Mouse (Mus musculus): Measurements from ENCODE around the gene Cd300lf. TPM values are rescaled to one million over a fixed set of nuclear protein-coding genes. Genes with fewer than 3 reads are reported as not detected.

Gene Cd300lf
- polyA plus RNA-seq, 1 experiment: 1.2 TPM

DNA sequence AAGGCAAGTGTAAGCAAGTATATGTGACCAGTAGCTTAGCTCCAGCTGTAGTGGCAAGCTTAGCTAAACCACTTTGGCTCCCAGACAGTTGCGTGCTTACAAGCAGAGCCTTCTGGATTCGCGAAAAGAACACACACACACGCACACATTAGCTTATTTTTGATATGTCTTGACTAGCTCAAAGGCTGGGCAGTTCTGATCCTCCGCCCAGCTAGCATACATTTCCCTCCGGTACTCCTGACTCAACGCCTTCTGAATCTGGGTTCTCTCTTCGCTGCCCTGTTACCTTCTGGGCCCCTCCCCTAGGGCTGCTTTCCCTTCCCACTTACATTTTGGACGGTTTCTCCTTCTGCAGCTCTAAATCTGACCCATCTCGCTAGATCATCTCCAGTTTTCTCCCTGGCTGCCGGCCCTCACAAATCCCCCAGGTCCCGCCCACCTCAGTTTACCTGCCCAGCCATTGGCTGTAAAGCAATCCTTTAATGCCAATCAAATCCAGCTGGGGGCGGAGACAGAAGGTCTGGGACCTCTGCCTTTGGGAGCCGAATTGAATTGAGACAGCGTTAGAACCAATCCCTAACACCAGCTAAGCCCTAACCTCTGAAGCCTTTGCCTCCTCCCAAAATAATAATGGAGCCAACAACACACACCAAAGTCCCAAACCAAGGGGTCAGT lies 18.1 kb upstream of the Cd300lf start:
- peak; percentile 65 for DNase-seq
- TF ChIP-seq CTCF (conservative IDR thresholded peaks at IDR 0.05; ENCODE audit: insufficient read depth, insufficient read length, low read depth, low read length) (no peak), POLR2A (IDR thresholded peaks at IDR 0.05; ENCODE audit: low read depth, low read length) (no peak)
- H3K4me1 ChIP-seq (ENCODE audit: control insufficient read depth, insufficient read depth, low read length): no peaks in the 10 kb centered on the region
- no peaks in the 10 kb centered on the region for H3K27me3 ChIP-seq (replicated peaks; ENCODE audit: control insufficient read depth, insufficient read depth, low read length)
- WGBS: 11% methylated on average over 15 of the region's 15 CpGs
- peak overlapping the region; percentile 22; the same call in 1 of the 2 replicates for H3K4me3 ChIP-seq (ENCODE audit: insufficient read depth, low read depth, low read length)
- no peak overlapping the region for H3K27ac ChIP-seq (ENCODE audit: insufficient read depth, low read depth, low read length)
- H3K36me3 ChIP-seq (ENCODE audit: control insufficient read depth, insufficient read depth, low read length): no peaks in the 10 kb centered on the region

- no peaks in the 10 kb centered on the region for H3K4me1 ChIP-seq (ENCODE audit: control insufficient read depth, insufficient read depth, low read length)
- DNase-seq: no peak
- no peak for TF ChIP-seq POLR2A (IDR thresholded peaks at IDR 0.05; ENCODE audit: low read depth, low read length)
- no peak for TF ChIP-seq CTCF (conservative IDR thresholded peaks at IDR 0.05; ENCODE audit: insufficient read depth, insufficient read length, low read depth, low read length)
- 55% methylated on average over 6 of the region's 6 CpGs for WGBS
- no peaks in the 10 kb centered on the region for H3K27me3 ChIP-seq (replicated peaks; ENCODE audit: control insufficient read depth, insufficient read depth, low read length)
- no peaks in the 10 kb centered on the region for H3K36me3 ChIP-seq (ENCODE audit: control insufficient read depth, insufficient read depth, low read length)
- H3K4me3 ChIP-seq (ENCODE audit: insufficient read depth, low read depth, low read length): no peak overlapping the region
- no peak overlapping the region for H3K27ac ChIP-seq (ENCODE audit: insufficient read depth, low read depth, low read length)
These were observed 17.0 kb upstream of the Cd300lf start for GRCm38 (mm10) chr11:115150741-115151254.

- TF ChIP-seq POLR2A (IDR thresholded peaks at IDR 0.05; ENCODE audit: low read depth, low read length) (no peak), CTCF (conservative IDR thresholded peaks at IDR 0.05; ENCODE audit: insufficient read depth, insufficient read length, low read depth, low read length) (no peak)
- DNase-seq: no peak
- H3K4me3 ChIP-seq (ENCODE audit: insufficient read depth, low read depth, low read length): no peak overlapping the region
- H3K27ac ChIP-seq (ENCODE audit: insufficient read depth, low read depth, low read length): no peak overlapping the region
- H3K27me3 ChIP-seq (replicated peaks; ENCODE audit: control insufficient read depth, insufficient read depth, low read length): no peaks in the 10 kb centered on the region
- H3K36me3 ChIP-seq (ENCODE audit: control insufficient read depth, insufficient read depth, low read length): no peaks in the 10 kb centered on the region
- no peaks in the 10 kb centered on the region for H3K4me1 ChIP-seq (ENCODE audit: control insufficient read depth, insufficient read depth, low read length)
- WGBS: 75% methylated on average over 4 of the region's 4 CpGs
These were observed 14.0 kb upstream of the Cd300lf start for GRCm38 (mm10) chr11:115147813-115148212.

DNA sequence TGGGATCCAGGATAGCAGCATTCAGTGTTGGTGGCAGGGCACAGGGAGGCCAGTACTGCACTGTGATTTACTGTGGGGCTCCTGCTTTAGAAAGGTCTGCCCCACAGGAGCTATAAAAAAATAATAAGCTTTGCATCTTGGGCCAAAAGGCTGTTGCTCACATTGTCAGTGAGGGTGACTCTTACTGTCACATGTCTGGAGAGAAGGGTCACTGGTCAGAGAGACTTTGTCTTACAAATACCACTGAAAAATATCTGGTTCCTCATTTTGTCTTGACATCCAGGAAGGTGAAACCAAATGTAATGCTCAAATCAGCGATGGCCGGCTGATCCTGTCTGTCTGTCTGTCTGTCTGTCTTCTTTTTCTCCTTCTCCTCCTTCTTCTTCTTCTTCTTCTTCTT lies 8.2 kb upstream of the Cd300lf start:
- WGBS: 64% methylated on average over 2 of the region's 2 CpGs
- TF ChIP-seq CTCF (conservative IDR thresholded peaks at IDR 0.05; ENCODE audit: insufficient read depth, insufficient read length, low read depth, low read length): no peak
- no peak for TF ChIP-seq POLR2A (IDR thresholded peaks at IDR 0.05; ENCODE audit: low read depth, low read length)
- Histone ChIP-seq H3K27ac (ENCODE audit: insufficient read depth, low read depth, low read length) (no peak overlapping the region), H3K27me3 (replicated peaks; ENCODE audit: control insufficient read depth, insufficient read depth, low read length) (no peaks in the 10 kb centered on the region), H3K36me3 (ENCODE audit: control insufficient read depth, insufficient read depth, low read length) (no peaks in the 10 kb centered on the region), H3K4me1 (ENCODE audit: control insufficient read depth, insufficient read depth, low read length) (no peaks in the 10 kb centered on the region), H3K4me3 (ENCODE audit: insufficient read depth, low read depth, low read length) (no peak overlapping the region)
- DNase-seq: no peak

DNA sequence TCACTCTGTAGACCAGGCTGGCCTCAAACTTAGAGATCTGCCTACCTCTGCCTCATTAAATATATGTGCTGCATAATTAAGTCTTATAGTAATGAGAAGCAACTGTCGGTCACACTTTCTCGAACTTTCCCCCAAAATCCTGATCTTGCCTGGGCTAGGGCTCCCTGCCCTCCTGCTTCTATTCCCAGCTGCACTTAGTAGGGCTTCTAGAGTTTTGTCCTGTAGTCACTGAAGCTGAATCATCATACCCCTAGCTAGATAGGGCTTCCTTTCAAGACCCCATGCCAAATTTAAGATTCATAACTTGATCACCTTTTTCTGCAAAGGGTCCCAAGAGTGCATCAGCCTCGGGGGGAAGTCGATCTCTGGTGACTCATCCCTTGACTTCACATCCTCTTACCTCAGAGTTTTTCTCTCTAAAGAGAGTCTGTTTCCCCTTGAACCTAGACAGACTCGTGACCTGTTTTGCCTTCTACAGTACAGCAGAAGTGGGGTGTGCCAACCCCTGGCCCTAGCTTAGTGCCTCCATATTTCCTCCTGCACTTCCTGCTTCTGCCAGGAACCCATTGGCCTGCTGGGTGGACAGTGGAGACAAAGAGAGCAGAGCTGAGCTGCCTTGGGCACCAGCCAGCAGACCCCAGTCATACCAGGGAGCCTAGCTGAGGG lies 4.9 kb upstream of the Cd300lf start:
- no peaks in the 10 kb centered on the region for H3K36me3 ChIP-seq (ENCODE audit: control insufficient read depth, insufficient read depth, low read length)
- H3K4me1 ChIP-seq (ENCODE audit: control insufficient read depth, insufficient read depth, low read length): no peaks in the 10 kb centered on the region
- TF ChIP-seq CTCF (conservative IDR thresholded peaks at IDR 0.05; ENCODE audit: insufficient read depth, insufficient read length, low read depth, low read length) (no peak), POLR2A (IDR thresholded peaks at IDR 0.05; ENCODE audit: low read depth, low read length) (no peak)
- no peaks in the 10 kb centered on the region for H3K27me3 ChIP-seq (replicated peaks; ENCODE audit: control insufficient read depth, insufficient read depth, low read length)
- H3K4me3 ChIP-seq (ENCODE audit: insufficient read depth, low read depth, low read length): no peak overlapping the region
- DNase-seq: no peak
- WGBS: 66% methylated on average over 5 of the region's 5 CpGs
- H3K27ac ChIP-seq (ENCODE audit: insufficient read depth, low read depth, low read length): no peak overlapping the region

GRCm38 (mm10) chr11:115131768-115132381 lies 1.9 kb downstream of the Cd300lf start:
- no peak for TF ChIP-seq CTCF (conservative IDR thresholded peaks at IDR 0.05; ENCODE audit: insufficient read depth, insufficient read length, low read depth, low read length)
- TF ChIP-seq POLR2A (IDR thresholded peaks at IDR 0.05; ENCODE audit: low read depth, low read length): no peak
- no peaks in the 10 kb centered on the region for H3K36me3 ChIP-seq (ENCODE audit: control insufficient read depth, insufficient read depth, low read length)
- DNase-seq: no peak
- H3K4me3 ChIP-seq (ENCODE audit: insufficient read depth, low read depth, low read length): no peak overlapping the region
- H3K27ac ChIP-seq (ENCODE audit: insufficient read depth, low read depth, low read length): no peak overlapping the region
- no peaks in the 10 kb centered on the region; the same call in 1 of the 2 replicates for H3K27me3 ChIP-seq (replicated peaks; ENCODE audit: control insufficient read depth, insufficient read depth, low read length)
- no peaks in the 10 kb centered on the region for H3K4me1 ChIP-seq (ENCODE audit: control insufficient read depth, insufficient read depth, low read length)
- WGBS: 77% methylated on average over 8 of the region's 8 CpGs
